Mouse (Mus musculus) left cerebral cortex, adult 18-20 months (tissue): ENCODE measurements around the gene P2ry13. TPM values are rescaled to one million over a fixed set of nuclear protein-coding genes. Genes with fewer than 3 reads are reported as not detected.

Source experiments
- total RNA-seq, 2 experiments: library from RNA; stranded (reverse); gene quantifications; 2 replicates each; pipeline ENCODE4 v1.2.3; 2021

P2ry13 gene
- total RNA-seq, 2 experiments from 2014 or later: 7.6 to 8.2 TPM

Other genes with a start within 250 kb of the P2ry13 start
- gene Med12l, start 205.1 kb downstream of the P2ry13 start, total RNA-seq: 10 to 100 TPM; 49.0 to 51.5 TPM
- gene Gpr171, start 109.1 kb downstream of the P2ry13 start, total RNA-seq: not detected
- 1 to 10 TPM; 2.4 to 2.9 TPM for gene P2ry14, start 57.3 kb downstream of the P2ry13 start, total RNA-seq
- not detected for gene Gpr87, start 15.8 kb downstream of the P2ry13 start, total RNA-seq
- gene P2ry12, start 52.0 kb upstream of the P2ry13 start, total RNA-seq: 10 to 100 TPM; 40.3 to 45.7 TPM
- gene Igsf10, start 133.5 kb upstream of the P2ry13 start, total RNA-seq: 1 to 10 TPM; 1.6 to 2.3 TPM